Mouse (Mus musculus) hindbrain, embryonic 16.5 days (tissue): ENCODE measurements around the gene Chrnb4. TPM values are rescaled to one million over a fixed set of nuclear protein-coding genes. Genes with fewer than 3 reads are reported as not detected.

Experiments used
- ATAC-seq: fragments of 200-750 bp; cut with Nextera tagmentation; 2 replicates; pipeline ENCODE4 v1.8.0; 2017; ENCODE audit warnings: moderate TSS enrichment, moderate library complexity
- H3K27ac ChIP-seq: fragments of 300-500 bp; sonication (generic); 2 replicates; pipeline ENCODE4 v1.5.1; 2014; ENCODE audit warnings: low read depth, mild to moderate bottlenecking, control low read depth, low read length, moderate library complexity
- H3K27me3 ChIP-seq: fragments of 300-500 bp; sonication (generic); replicated peaks from 2 replicates; pipeline ENCODE4 v1.6.1; 2014; ENCODE audit warnings: low read length; ENCODE audit not compliant: control insufficient read depth, insufficient read depth
- H3K36me3 ChIP-seq: fragments of 300-500 bp; sonication (generic); 2 replicates; pipeline ENCODE4 v1.6.1; 2014; ENCODE audit warnings: mild to moderate bottlenecking, low read length, moderate library complexity, mixed read lengths; ENCODE audit not compliant: control insufficient read depth, insufficient read depth
- H3K4me1 ChIP-seq: fragments of 300-500 bp; sonication (generic); 2 replicates; pipeline ENCODE4 v1.6.1; 2014; ENCODE audit warnings: low read depth, low read length; ENCODE audit not compliant: control insufficient read depth, insufficient read depth
- H3K4me2 ChIP-seq: fragments of 300-500 bp; sonication (generic); 2 replicates; pipeline ENCODE4 v1.6.1; 2014; ENCODE audit warnings: mild to moderate bottlenecking, low read length, control low read depth, moderate library complexity
- H3K4me3 ChIP-seq: fragments of 300-500 bp; sonication (generic); 2 replicates; pipeline ENCODE4 v1.5.1; 2014; ENCODE audit warnings: mild to moderate bottlenecking, low read length, control low read depth, moderate library complexity
- H3K9ac ChIP-seq: fragments of 300-500 bp; sonication (generic); 2 replicates; pipeline ENCODE4 v1.6.1; 2014; ENCODE audit warnings: low read depth, mild to moderate bottlenecking, control low read depth, low read length, moderate library complexity
- H3K9me3 ChIP-seq: fragments of 300-500 bp; sonication (generic); 2 replicates; pipeline ENCODE4 v1.6.1; 2014; ENCODE audit warnings: mild to moderate bottlenecking, low read length, moderate library complexity; ENCODE audit not compliant: control insufficient read depth
- WGBS: fragments of 180-500 bp; shearing (Covaris S2); extraction: QIAGEN DNeasy Blood & Tissue Kit; methylation state at CpG from one replicate; pipeline ENCODE4 v1.1.7; 2014; 5-methylcytosine and 5-hydroxymethylcytosine counted together
- polyA plus RNA-seq: library from polyadenylated mRNA; unstranded; fragments of >200 nt; fragmentation: Nextera tagmentation; extraction: Ambion mirVana; gene quantifications from 2 replicates; pipeline ENCODE4 v1.2.1, GENCODE M21; 2015

The Chrnb4 gene
- polyA plus RNA-seq, 1 experiment from 2014 or later: 1.5 TPM

DNA sequence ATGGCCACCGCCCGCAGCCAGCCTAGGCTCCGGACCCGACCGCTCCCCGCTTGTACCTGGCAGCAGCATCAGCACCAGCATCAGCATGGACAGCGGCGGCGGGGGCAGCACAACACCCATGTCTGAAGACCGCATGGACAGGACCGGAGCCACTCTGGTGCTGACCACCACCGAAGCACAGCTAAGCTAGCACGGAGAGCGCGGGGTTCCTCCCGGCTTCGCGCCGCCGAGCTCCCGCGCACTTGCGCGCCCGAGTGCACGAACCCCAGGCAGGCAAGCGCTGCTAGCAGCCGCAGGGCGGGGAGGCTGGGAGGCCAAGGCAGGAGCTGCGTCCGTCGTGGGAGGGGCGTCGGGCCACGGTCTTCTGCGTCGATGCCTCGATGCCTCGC, 22.3 kb downstream of the Chrnb4 start, which contains the start of gene Chrna3:
Gene Chrna3 (minus strand): TSS at position 288 of the 389 bp plus-strand sequence.
- under 1% methylated on average over 39 of the region's 39 CpGs for WGBS
- Histone ChIP-seq H3K9ac (peak within 1 kb of the TSS; percentile 74), H3K9me3 (no peaks in the 10 kb centered on the region), H3K36me3 (no peaks in the 10 kb centered on the region), H3K27ac (peak within 1 kb of the TSS; percentile 65), H3K4me1 (peaks cover 6% of the 10 kb centered on the region; the same call in 1 of the 2 replicates), H3K4me3 (peak within 1 kb of the TSS; percentile 58), H3K27me3 (peaks cover 4% of the 10 kb centered on the region; the same call in 1 of the 2 replicates), H3K4me2 (peak within 1 kb of the TSS; percentile 76)
- peak; percentile 79 for ATAC-seq

DNA sequence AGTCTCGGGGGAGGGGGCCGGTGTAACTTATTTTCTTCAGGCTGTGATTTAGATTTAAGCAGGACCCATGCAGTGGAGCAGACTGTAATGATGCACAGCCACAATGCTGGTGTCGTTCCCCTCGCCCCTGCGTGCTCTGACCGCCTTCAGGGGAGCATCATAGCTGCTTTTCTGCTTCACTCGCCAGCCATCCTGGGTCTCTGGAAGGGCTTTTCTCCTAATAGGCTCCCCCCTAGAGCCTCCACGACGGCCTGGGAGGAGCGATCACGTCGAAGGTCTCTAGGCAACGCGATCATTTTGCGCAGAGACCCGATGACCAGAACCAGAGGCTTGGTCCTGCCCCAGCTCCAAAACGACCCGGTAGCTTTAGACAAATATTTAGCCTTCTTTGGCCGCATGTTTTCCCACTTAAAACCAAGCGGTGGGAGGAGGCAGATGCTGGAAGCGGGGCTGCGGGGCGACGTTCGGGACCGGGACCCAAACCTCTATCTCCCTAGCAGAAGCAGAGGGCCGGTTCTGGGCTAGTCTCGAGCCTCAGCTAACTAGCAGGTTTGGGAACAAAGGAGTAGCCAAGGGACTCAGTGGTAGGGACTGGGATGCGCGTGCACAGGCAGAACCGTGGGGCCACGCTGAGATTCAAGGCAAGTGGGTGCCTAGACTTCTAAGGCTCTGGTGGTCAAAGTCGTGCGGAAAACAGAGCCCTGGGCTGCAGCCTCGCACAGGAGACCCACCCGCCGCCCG, 22.9 kb downstream of the Chrnb4 start:
- ATAC-seq: peak; percentile 55
- peaks cover 4% of the 10 kb centered on the region; the same call in 1 of the 2 replicates for H3K27me3 ChIP-seq
- H3K36me3 ChIP-seq: no peaks in the 10 kb centered on the region
- 6% methylated on average over 38 of the region's 38 CpGs for WGBS
- H3K9ac ChIP-seq: peak overlapping the region; percentile 74
- H3K4me2 ChIP-seq: peak overlapping the region; percentile 76
- peak overlapping the region; percentile 65 for H3K27ac ChIP-seq
- peak overlapping the region; percentile 58 for H3K4me3 ChIP-seq
- H3K4me1 ChIP-seq: peaks cover 6% of the 10 kb centered on the region; the same call in 1 of the 2 replicates
- H3K9me3 ChIP-seq: no peaks in the 10 kb centered on the region

GRCm38 (mm10) chr9:55023902-55024583, 24.5 kb downstream of the Chrnb4 start:
- Histone ChIP-seq H3K9me3 (no peaks in the 10 kb centered on the region), H3K36me3 (no peaks in the 10 kb centered on the region), H3K9ac (no peak overlapping the region), H3K4me1 (peaks cover 6% of the 10 kb centered on the region; the same call in 1 of the 2 replicates), H3K4me2 (no peak overlapping the region), H3K4me3 (no peak overlapping the region), H3K27ac (no peak overlapping the region), H3K27me3 (no peaks in the 10 kb centered on the region; the same call in 1 of the 2 replicates)
- no peak for ATAC-seq
- 34% methylated on average over 13 of the region's 13 CpGs for WGBS

DNA sequence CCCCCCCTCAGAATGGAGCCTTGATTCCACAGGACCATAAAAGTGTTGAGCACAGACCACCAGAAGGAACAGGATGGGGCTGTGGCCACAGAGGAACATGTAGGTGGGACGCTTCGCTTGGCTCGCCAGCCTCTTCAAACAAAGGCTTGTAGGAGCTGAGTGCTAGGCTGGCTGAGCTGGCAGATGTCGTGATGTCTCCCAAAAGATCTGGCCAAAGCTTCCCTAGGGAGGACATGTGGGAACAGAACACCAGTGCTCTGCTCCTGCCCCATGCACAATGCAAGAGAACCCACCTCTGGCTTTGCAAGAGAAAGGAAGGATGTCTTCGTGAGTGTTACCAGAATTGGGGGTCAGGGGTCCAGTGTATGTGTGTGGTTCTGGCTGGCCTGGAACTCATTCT, 25.3 kb downstream of the Chrnb4 start:
- Histone ChIP-seq H3K9ac (no peak overlapping the region), H3K36me3 (no peaks in the 10 kb centered on the region), H3K27me3 (no peaks in the 10 kb centered on the region; the same call in 1 of the 2 replicates), H3K4me1 (peaks cover 6% of the 10 kb centered on the region; the same call in 1 of the 2 replicates), H3K27ac (no peak overlapping the region), H3K4me3 (no peak overlapping the region), H3K4me2 (no peak overlapping the region), H3K9me3 (no peaks in the 10 kb centered on the region)
- ATAC-seq: no peak
- WGBS: 78% methylated on average over 5 of the region's 5 CpGs

GRCm38 (mm10) chr9:55016926-55017325, 31.7 kb downstream of the Chrnb4 start:
- ATAC-seq: no peak
- H3K27me3 ChIP-seq: no peaks in the 10 kb centered on the region
- 84% methylated on average over 3 of the region's 3 CpGs for WGBS
- H3K9me3 ChIP-seq: no peaks in the 10 kb centered on the region
- no peak overlapping the region for H3K27ac ChIP-seq
- no peak overlapping the region for H3K4me3 ChIP-seq
- H3K4me1 ChIP-seq: no peaks in the 10 kb centered on the region
- H3K9ac ChIP-seq: no peak overlapping the region
- 0 out of 2 replicates have a peak, but pooled peaks cover 6% of the 10 kb centered on the region for H3K36me3 ChIP-seq
- H3K4me2 ChIP-seq: no peak overlapping the region

DNA sequence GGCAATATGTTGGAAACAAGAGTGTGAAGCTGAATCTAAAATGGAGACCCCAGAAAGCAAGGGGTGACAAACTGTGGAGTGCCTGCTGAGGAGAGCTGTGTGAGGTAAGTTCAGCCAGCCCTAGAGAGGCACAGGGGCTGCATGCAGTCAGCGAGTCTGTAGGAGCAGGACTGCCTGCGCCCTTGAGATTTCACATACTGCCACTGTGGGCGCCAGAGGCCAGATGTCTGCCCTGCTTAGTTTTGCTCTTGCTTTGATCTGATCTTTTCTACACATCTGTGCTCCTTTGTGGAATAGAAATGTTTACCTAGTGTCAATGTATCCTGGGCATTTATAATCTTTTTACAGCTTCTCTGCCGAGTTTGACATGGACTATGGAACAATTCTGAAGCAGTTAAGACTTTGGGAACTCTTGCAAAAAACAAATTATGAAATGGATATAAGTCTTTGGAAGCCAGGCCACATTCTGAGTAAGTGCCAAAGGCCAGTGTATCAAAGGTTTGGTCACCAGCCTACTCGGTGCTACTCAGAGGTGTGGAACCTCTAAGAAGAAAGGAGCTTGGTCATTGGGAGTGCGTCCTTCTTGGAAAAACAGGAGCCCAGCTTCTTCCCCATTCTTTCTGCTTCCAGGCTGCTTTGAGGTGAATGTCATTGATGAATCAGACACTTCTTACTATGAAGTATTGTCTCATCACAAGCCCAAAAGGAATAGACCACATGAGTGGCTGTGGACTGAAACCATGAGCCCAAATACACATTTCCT, 37.8 kb downstream of the Chrnb4 start:
- 55% methylated on average over 6 of the region's 6 CpGs for WGBS

DNA sequence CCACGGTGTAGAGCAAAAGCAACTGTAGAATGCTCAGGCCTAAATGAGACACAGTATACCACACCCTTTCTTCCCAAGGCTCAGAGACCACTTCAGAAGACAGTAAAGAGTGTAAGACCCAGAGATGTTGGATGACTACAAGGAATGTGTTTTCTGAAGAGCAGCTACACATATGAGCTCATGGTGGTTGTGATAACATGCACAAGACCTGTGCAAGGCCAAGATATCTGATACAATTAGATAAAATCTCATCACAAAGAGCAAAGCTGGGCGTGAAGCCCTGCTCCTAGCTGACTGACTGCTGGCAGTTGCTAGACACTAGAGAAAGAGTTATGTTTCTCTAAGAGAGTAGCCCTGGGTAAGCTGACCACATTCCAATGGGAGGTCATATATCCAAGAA, 38.9 kb downstream of the Chrnb4 start:
- no peaks in the 10 kb centered on the region for H3K9me3 ChIP-seq
- H3K36me3 ChIP-seq: no peaks in the 10 kb centered on the region
- H3K27ac ChIP-seq: no peak overlapping the region
- no peaks in the 10 kb centered on the region for H3K4me1 ChIP-seq
- no peak overlapping the region for H3K4me3 ChIP-seq
- no peaks in the 10 kb centered on the region for H3K27me3 ChIP-seq
- H3K9ac ChIP-seq: no peak overlapping the region
- 86% methylated on average over 2 of the region's 2 CpGs for WGBS
- no peak for ATAC-seq
- H3K4me2 ChIP-seq: no peak overlapping the region

More for the DNA sequence above, 37.8 kb downstream of the Chrnb4 start:
- Histone ChIP-seq H3K36me3 (0 out of 2 replicates have a peak, but pooled peaks cover 2% of the 10 kb centered on the region), H3K27me3 (no peaks in the 10 kb centered on the region), H3K9me3 (no peaks in the 10 kb centered on the region), H3K27ac (no peak overlapping the region), H3K4me1 (no peaks in the 10 kb centered on the region), H3K9ac (no peak overlapping the region), H3K4me3 (no peak overlapping the region), H3K4me2 (no peak overlapping the region)
- no peak for ATAC-seq

DNA sequence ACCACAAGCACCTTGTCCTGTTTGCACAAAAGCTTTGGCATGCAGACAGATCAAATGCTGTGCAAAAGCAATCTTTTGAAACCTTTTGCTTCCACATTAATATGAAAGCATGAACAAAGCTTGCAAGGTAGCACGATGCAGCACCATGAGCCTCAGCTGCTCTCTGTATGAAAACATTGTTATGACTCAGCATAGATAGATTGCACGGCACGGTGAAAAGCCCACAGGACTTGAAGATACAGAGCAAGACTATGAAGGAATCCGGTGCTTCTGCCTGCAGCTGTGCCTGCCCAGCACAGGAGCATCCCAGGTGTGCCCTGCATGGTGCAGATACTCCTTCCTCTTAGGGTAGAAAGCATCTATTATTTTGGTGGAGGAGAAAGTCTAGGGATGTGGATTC, 45.0 kb downstream of the Chrnb4 start:
- Histone ChIP-seq H3K4me1 (no peaks in the 10 kb centered on the region), H3K9ac (no peak overlapping the region), H3K4me3 (no peak overlapping the region), H3K4me2 (no peak overlapping the region), H3K36me3 (no peaks in the 10 kb centered on the region), H3K27ac (no peak overlapping the region), H3K9me3 (no peaks in the 10 kb centered on the region), H3K27me3 (no peaks in the 10 kb centered on the region)
- ATAC-seq: no peak
- WGBS: 50% methylated on average over 4 of the region's 4 CpGs
